Mouse (Mus musculus) ES-Bruce4 (cell line): ENCODE measurements around the gene Rtn3. TPM values are rescaled to one million over a fixed set of nuclear protein-coding genes. Genes with fewer than 3 reads are reported as not detected.
"Not testable (repeated sequence)": the region's sequence is repeated elsewhere in the genome, so short reads cannot be mapped to it uniquely, and the experiment has no call there.

Experiments
- H3K27ac ChIP-seq: 2 replicates; pipeline ENCODE4 v1.5.1; 2012; ENCODE audit warnings: low read length, inconsistent platforms; ENCODE audit not compliant: insufficient read depth
- H3K27me3 ChIP-seq: 2 replicates; pipeline ENCODE4 v1.6.1; 2012; ENCODE audit warnings: mild to moderate bottlenecking, low read length, inconsistent platforms; ENCODE audit not compliant: control insufficient read depth, poor library complexity, insufficient read depth, severe bottlenecking
- H3K36me3 ChIP-seq: 2 replicates; pipeline ENCODE4 v1.6.1; 2012; ENCODE audit warnings: inconsistent platforms, mild to moderate bottlenecking, low read length, moderate library complexity; ENCODE audit not compliant: control insufficient read depth, poor library complexity, insufficient read depth, severe bottlenecking
- H3K4me1 ChIP-seq: one replicate; pipeline ENCODE4 v1.8.1; 2011; ENCODE audit warnings: low read length; ENCODE audit not compliant: control insufficient read depth, insufficient read depth
- H3K4me3 ChIP-seq: 2 replicates; pipeline ENCODE4 v1.5.1; 2011; ENCODE audit warnings: low read depth, mild to moderate bottlenecking, low read length
- H3K9ac ChIP-seq: 2 replicates; pipeline ENCODE4 v1.6.1; 2012; ENCODE audit warnings: low read depth, mild to moderate bottlenecking, inconsistent platforms; ENCODE audit not compliant: poor library complexity, severe bottlenecking
- H3K9me3 ChIP-seq: replicated peaks from 2 replicates; pipeline ENCODE4 v1.6.1; 2012; ENCODE audit warnings: mild to moderate bottlenecking, low read length, inconsistent platforms; ENCODE audit not compliant: control insufficient read depth, poor library complexity, insufficient read depth, severe bottlenecking
- CTCF ChIP-seq: IDR thresholded peaks from one replicate; pipeline ENCODE4 v1.8.1; 2011; ENCODE audit warnings: low read depth, low read length
- EP300 ChIP-seq: IDR thresholded peaks from 2 replicates; pipeline ENCODE4 v1.6.1; 2011; ENCODE audit warnings: low read depth, low read length; ENCODE audit not compliant: insufficient read depth
- POLR2A ChIP-seq: IDR thresholded peaks from one replicate; pipeline ENCODE4 v1.8.1; 2011; ENCODE audit warnings: low read length; ENCODE audit not compliant: insufficient read depth
- polyA plus RNA-seq: library from polyadenylated mRNA; stranded (reverse); fragments of >200 nt; gene quantifications from 2 replicates; pipeline ENCODE4 v1.2.4, GENCODE M21; 2011; ENCODE audit warnings: low read depth; ENCODE audit not compliant: missing spikeins, insufficient read depth, insufficient read length

The Rtn3 gene
- polyA plus RNA-seq, 1 experiment: 162 TPM

- no peaks in the 10 kb centered on the region for H3K9me3 ChIP-seq
- no peak overlapping the region for H3K9ac ChIP-seq
- no peak overlapping the region for H3K27ac ChIP-seq
- no peak for TF ChIP-seq POLR2A
- no peak for TF ChIP-seq CTCF
- TF ChIP-seq EP300: no peak
- H3K27me3 ChIP-seq: no peaks in the 10 kb centered on the region
- peaks cover 1% of the 10 kb centered on the region for H3K4me1 ChIP-seq
- no peak overlapping the region for H3K4me3 ChIP-seq
- no peaks in the 10 kb centered on the region for H3K36me3 ChIP-seq
Measured at GRCm38 (mm10) chr19:7502432-7502831, 19.4 kb upstream of the Rtn3 start.

- Histone ChIP-seq H3K9me3 (no peaks in the 10 kb centered on the region), H3K4me1 (peaks cover 1% of the 10 kb centered on the region), H3K36me3 (no peaks in the 10 kb centered on the region), H3K9ac (no peak overlapping the region), H3K27ac (no peak overlapping the region), H3K27me3 (no peaks in the 10 kb centered on the region), H3K4me3 (no peak overlapping the region)
- no peak for TF ChIP-seq POLR2A
- no peak for TF ChIP-seq CTCF
- no peak for TF ChIP-seq EP300
Measured at GRCm38 (mm10) chr19:7500701-7501100, 17.6 kb upstream of the Rtn3 start.

- Histone ChIP-seq H3K27ac (no peak overlapping the region), H3K9me3 (no peaks in the 10 kb centered on the region), H3K27me3 (no peaks in the 10 kb centered on the region), H3K4me3 (no peak overlapping the region), H3K36me3 (no peaks in the 10 kb centered on the region), H3K4me1 (peaks cover 1% of the 10 kb centered on the region), H3K9ac (no peak overlapping the region)
- TF ChIP-seq CTCF (no peak), EP300 (no peak), POLR2A (no peak)
Measured at GRCm38 (mm10) chr19:7498816-7499215, 15.7 kb upstream of the Rtn3 start.

- H3K36me3 ChIP-seq, H3K27ac ChIP-seq, H3K9me3 ChIP-seq, H3K4me3 ChIP-seq, H3K27me3 ChIP-seq, H3K4me1 ChIP-seq: not testable (repeated sequence)
- peak overlapping the region; percentile 88; the same call in 1 of the 2 replicates for H3K9ac ChIP-seq
Measured at GRCm38 (mm10) chr19:7496070-7496469, 13.0 kb upstream of the Rtn3 start.

- Histone ChIP-seq H3K4me3 (peak overlapping the region; percentile 53; the same call in 1 of the 2 replicates), H3K9ac (peak overlapping the region; percentile 88), H3K27me3 (no peaks in the 10 kb centered on the region), H3K36me3 (no peaks in the 10 kb centered on the region), H3K9me3 (no peaks in the 10 kb centered on the region), H3K27ac (peak overlapping the region; percentile 92), H3K4me1 (peaks cover 1% of the 10 kb centered on the region)
- TF ChIP-seq EP300 (no peak), POLR2A (no peak)
Measured at GRCm38 (mm10) chr19:7495221-7496038, 12.3 kb upstream of the Rtn3 start.

GRCm38 (mm10) chr19:7494187-7495015 is 11.3 kb upstream of the Rtn3 start:
- Histone ChIP-seq H3K4me1 (peaks cover 1% of the 10 kb centered on the region), H3K9me3 (no peaks in the 10 kb centered on the region), H3K36me3 (no peaks in the 10 kb centered on the region), H3K27ac (peak overlapping the region; percentile 92), H3K4me3 (peak overlapping the region; percentile 75), H3K27me3 (no peaks in the 10 kb centered on the region), H3K9ac (peak overlapping the region; percentile 88)
- TF ChIP-seq POLR2A: no peak
- TF ChIP-seq EP300: 0 out of 2 replicates have a peak, but pooled peaks have one; percentile 29
- no peak for TF ChIP-seq CTCF
